Mouse (Mus musculus) 416B (cell line): Measurements from ENCODE around the gene Uggt1.
A peak's percentile ranks its signal among the peaks of the same experiment; 100 is the strongest.

Experiments
- DNase-seq: peaks from one replicate; pipeline ENCODE4 v3.0.0; 2011; ENCODE audit warnings: low read depth

Gene Uggt1

GRCm38 (mm10) chr1:36257276-36257675 lies 12.8 kb upstream of the Uggt1 start:
- peak; percentile 58 for DNase-seq

- DNase-seq: no peak
Measured at GRCm38 (mm10) chr1:36255871-36256640, 11.5 kb upstream of the Uggt1 start.

- no peak for DNase-seq
Measured at GRCm38 (mm10) chr1:36254635-36255360, 10.3 kb upstream of the Uggt1 start.

- DNase-seq: peak; percentile 91
Measured at GRCm38 (mm10) chr1:36252791-36253190, 8.3 kb upstream of the Uggt1 start.

GRCm38 (mm10) chr1:36251426-36251825 lies 6.9 kb upstream of the Uggt1 start:
- DNase-seq: no peak

- DNase-seq: no peak
Measured at GRCm38 (mm10) chr1:36246688-36247087, 2.2 kb upstream of the Uggt1 start.

- no peak for DNase-seq
Measured at GRCm38 (mm10) chr1:36244828-36245215, 302 bp upstream of the Uggt1 start.

GRCm38 (mm10) chr1:36243447-36244057 lies 968 bp downstream of the Uggt1 start:
- no peak for DNase-seq

- no peak for DNase-seq
Measured at GRCm38 (mm10) chr1:36241903-36242429, 2.6 kb downstream of the Uggt1 start.

- DNase-seq: no peak
Measured at GRCm38 (mm10) chr1:36240176-36240575, 4.3 kb downstream of the Uggt1 start.

- no peak for DNase-seq
Measured at GRCm38 (mm10) chr1:36239396-36239795, 5.1 kb downstream of the Uggt1 start.

- DNase-seq: peak; percentile 68
Measured at GRCm38 (mm10) chr1:36235855-36236254, 8.7 kb downstream of the Uggt1 start.

- DNase-seq: peak; percentile 73
Measured at GRCm38 (mm10) chr1:36235057-36235639, 9.4 kb downstream of the Uggt1 start.

GRCm38 (mm10) chr1:36233218-36233617 lies 11.3 kb downstream of the Uggt1 start:
- peak; percentile 70 for DNase-seq

GRCm38 (mm10) chr1:36230919-36231705 lies 13.4 kb downstream of the Uggt1 start:
- peak; percentile 30 for DNase-seq

GRCm38 (mm10) chr1:36228461-36228860 lies 16.1 kb downstream of the Uggt1 start:
- DNase-seq: no peak

- DNase-seq: peak; percentile 61
Measured at GRCm38 (mm10) chr1:36224648-36225047, 19.9 kb downstream of the Uggt1 start.

GRCm38 (mm10) chr1:36214324-36214723 lies 30.2 kb downstream of the Uggt1 start:
- no peak for DNase-seq

- DNase-seq: no peak
Measured at GRCm38 (mm10) chr1:36201739-36202138, 42.8 kb downstream of the Uggt1 start.

GRCm38 (mm10) chr1:36194482-36194881 lies 50.0 kb downstream of the Uggt1 start:
- DNase-seq: no peak

- DNase-seq: no peak
Measured at GRCm38 (mm10) chr1:36191966-36192365, 52.6 kb downstream of the Uggt1 start.

- peak; percentile 49 for DNase-seq
Measured at GRCm38 (mm10) chr1:36180038-36180437, 64.5 kb downstream of the Uggt1 start.
